Mouse (Mus musculus) left cerebral cortex, postnatal 25 days (tissue): Measurements from ENCODE around the gene Gpank1. TPM values are rescaled to one million over a fixed set of nuclear protein-coding genes. Genes with fewer than 3 reads are reported as not detected.

ENCODE experiments used
- DNase-seq, 2 experiments: peaks; one replicate each; pipeline ENCODE4 v3.0.0; 2022; ENCODE audit warnings: low spot score in 2 of 2, mixed read lengths in 1 of 2
- intact Hi-C: fragments of 180-260 bp; cut with DNase I; formaldehyde crosslinking; loops from one replicate; pipeline ENCODE4 v1.15.1; 2025
- total RNA-seq, 2 experiments: library from RNA; stranded (reverse); gene quantifications; 2 replicates each; pipeline ENCODE4 v1.2.3; 2021

The Gpank1 gene
- total RNA-seq = 10 to 100 TPM; 13.1 to 15.2 TPM

- peak; percentile 97 to 100 for DNase-seq
- intact Hi-C loops = loop anchor here (1.0 to 5.0 kb wide), 2 partner anchors 115 to 224 kb away; partner anchors contain the start of genes C2 and Ehmt2
Observed at GRCm38 (mm10) chr17:35121143-35121799, at the start of gene Gpank1. TSS of gene Gpank1 (plus strand) at chr17:35121455.

- intact Hi-C loops = no loop called here
- no peak for DNase-seq
Observed at GRCm38 (mm10) chr17:35074097-35074496, 47.2 kb upstream of the Gpank1 start.

GRCm38 (mm10) chr17:35076507-35077176 lies 44.6 kb upstream of the Gpank1 start, which contains the start of gene Ly6g6e:
TSS of gene Ly6g6e (plus strand) at chr17:35076902.
- intact Hi-C loops = no loop called here
- DNase-seq = no peak

- intact Hi-C loops = no loop called here
- no peak for DNase-seq
Observed at GRCm38 (mm10) chr17:35077285-35077684, 44.0 kb upstream of the Gpank1 start.

GRCm38 (mm10) chr17:35077786-35078233 lies 43.4 kb upstream of the Gpank1 start, which contains the start of gene Ly6g6d:
TSS of gene Ly6g6d (minus strand) at chr17:35078065.
- intact Hi-C loops = no loop called here
- DNase-seq = no peak

- DNase-seq = no peak
- intact Hi-C loops = no loop called here
Observed at GRCm38 (mm10) chr17:35079778-35080177, 41.5 kb upstream of the Gpank1 start.

- intact Hi-C loops = no loop called here
- no peak for DNase-seq
Observed at GRCm38 (mm10) chr17:35080248-35080647, 41.0 kb upstream of the Gpank1 start.

- no peak for DNase-seq
- intact Hi-C loops = no loop called here
Observed at GRCm38 (mm10) chr17:35080710-35081109, 40.5 kb upstream of the Gpank1 start.

- intact Hi-C loops = no loop called here
- no peak for DNase-seq
Observed at GRCm38 (mm10) chr17:35082841-35083576, 38.2 kb upstream of the Gpank1 start.

- intact Hi-C loops = no loop called here
Observed at GRCm38 (mm10) chr17:35083929-35084497, 37.2 kb upstream of the Gpank1 start.

GRCm38 (mm10) chr17:35085208-35085865 lies 35.9 kb upstream of the Gpank1 start, which contains the start of gene Ly6g6f:
TSS of gene Ly6g6f (minus strand) at chr17:35085610.
- intact Hi-C loops = no loop called here
- DNase-seq = no peak

More at GRCm38 (mm10) chr17:35083929-35084497, 37.2 kb upstream of the Gpank1 start:
- no peak for DNase-seq

GRCm38 (mm10) chr17:35088151-35088550 lies 33.1 kb upstream of the Gpank1 start:
- DNase-seq = no peak
- intact Hi-C loops = no loop called here

GRCm38 (mm10) chr17:35088825-35089644 lies 32.2 kb upstream of the Gpank1 start, which contains the start of gene Abhd16a:
TSS of gene Abhd16a (plus strand) at chr17:35089263.
- intact Hi-C loops = no loop called here
- peak; percentile 97 to 98 for DNase-seq

GRCm38 (mm10) chr17:35090166-35090932 lies 30.9 kb upstream of the Gpank1 start:
- DNase-seq = no peak
- intact Hi-C loops = no loop called here

GRCm38 (mm10) chr17:35092403-35093198 lies 28.7 kb upstream of the Gpank1 start:
- intact Hi-C loops = no loop called here
- no peak for DNase-seq

- peak in 1 of 2 experiments; percentile 63 for DNase-seq
- intact Hi-C loops = no loop called here
Observed at GRCm38 (mm10) chr17:35094475-35095365, 26.5 kb upstream of the Gpank1 start.
